Mouse (Mus musculus) olfactory bulb, adult 2 months (tissue): ENCODE measurements around the gene Vdr. TPM values are rescaled to one million over a fixed set of nuclear protein-coding genes. Genes with fewer than 3 reads are reported as not detected.

Experiments used
- H3K27ac ChIP-seq: fragments of 200-500 bp; 2 replicates; pipeline ENCODE4 v1.5.1; 2012; ENCODE audit warnings: low read depth, low read length; ENCODE audit not compliant: insufficient read depth
- H3K4me1 ChIP-seq: fragments of 200-500 bp; 2 replicates; pipeline ENCODE4 v1.6.1; 2012; ENCODE audit warnings: low read length; ENCODE audit not compliant: control insufficient read depth, insufficient read depth
- H3K4me3 ChIP-seq: fragments of 200-500 bp; 2 replicates; pipeline ENCODE4 v1.5.1; 2012; ENCODE audit warnings: mild to moderate bottlenecking, low read depth, low read length, moderate library complexity; ENCODE audit not compliant: insufficient read depth
- CTCF ChIP-seq: fragments of 200-500 bp; IDR thresholded peaks from 2 replicates; pipeline ENCODE4 v1.5.1; 2012; ENCODE audit warnings: low read depth, mild to moderate bottlenecking, low read length, moderate library complexity; ENCODE audit not compliant: insufficient read depth
- POLR2A ChIP-seq: fragments of 200-500 bp; IDR thresholded peaks from 2 replicates; pipeline ENCODE4 v1.6.1; 2012; ENCODE audit warnings: mild to moderate bottlenecking, low read depth, low read length, moderate library complexity; ENCODE audit not compliant: insufficient read depth
- WGBS: fragments of 180-500 bp; shearing (Covaris S2); methylation state at CpG from one replicate; pipeline ENCODE4 v1.1.7; 2018; 5-methylcytosine and 5-hydroxymethylcytosine counted together
- polyA plus RNA-seq: library from polyadenylated mRNA; stranded (reverse); fragments of >200 nt; gene quantifications from 2 replicates; pipeline ENCODE4 v1.2.4, GENCODE M21; 2012; ENCODE audit warnings: low replicate concordance; ENCODE audit not compliant: missing spikeins, insufficient read depth, insufficient read length

Vdr gene
- polyA plus RNA-seq, 1 experiment: not detected

GRCm38 (mm10) chr15:97809942-97810341 is 100.5 kb downstream of the Vdr start:
- Histone ChIP-seq H3K4me1 (peaks cover 40% of the 10 kb centered on the region), H3K4me3 (no peak overlapping the region), H3K27ac (no peak overlapping the region)
- TF ChIP-seq CTCF: no peak
- no peak for TF ChIP-seq POLR2A
- WGBS: 84% methylated on average over 5 of the region's 5 CpGs

- TF ChIP-seq POLR2A (no peak), CTCF (no peak)
- Histone ChIP-seq H3K4me3 (no peak overlapping the region), H3K4me1 (peaks cover 32% of the 10 kb centered on the region), H3K27ac (no peak overlapping the region)
- WGBS: 93% methylated on average over 14 of the region's 14 CpGs
Measured at GRCm38 (mm10) chr15:97809206-97809605, 101.2 kb downstream of the Vdr start.

- TF ChIP-seq CTCF (no peak), POLR2A (no peak)
- Histone ChIP-seq H3K4me3 (no peak overlapping the region), H3K4me1 (peaks cover 26% of the 10 kb centered on the region), H3K27ac (no peak overlapping the region)
- 94% methylated on average over 14 of the region's 14 CpGs for WGBS
Measured at GRCm38 (mm10) chr15:97808532-97808931, 101.9 kb downstream of the Vdr start.

- 86% methylated on average over 12 of the region's 12 CpGs for WGBS
- H3K27ac ChIP-seq: no peak overlapping the region
- peaks cover 19% of the 10 kb centered on the region for H3K4me1 ChIP-seq
- TF ChIP-seq CTCF: no peak
- no peak for TF ChIP-seq POLR2A
- H3K4me3 ChIP-seq: no peak overlapping the region
Measured at GRCm38 (mm10) chr15:97807867-97808266, 102.6 kb downstream of the Vdr start.

Other genes starting within 250 kb of the Vdr start
- gene Rpap3, start 204.8 kb downstream of the Vdr start, polyA plus RNA-seq: not detected in 2 replicates
- not detected in 2 replicates for gene Endou, start 179.3 kb downstream of the Vdr start, polyA plus RNA-seq
- gene Rapgef3, start 142.7 kb downstream of the Vdr start, polyA plus RNA-seq: not detected in 2 replicates
- not detected in 2 replicates for gene Slc48a1, start 132.1 kb downstream of the Vdr start, polyA plus RNA-seq
- gene Hdac7, start 66.1 kb downstream of the Vdr start, polyA plus RNA-seq: 147 TPM in 1 of 2 replicates, not detected in the other
- gene Tmem106c, start 53.6 kb upstream of the Vdr start, polyA plus RNA-seq: not detected in 2 replicates
- gene Col2a1, start 94.1 kb upstream of the Vdr start, polyA plus RNA-seq: not detected in 2 replicates
- gene Pfkm, start 182.0 kb upstream of the Vdr start, polyA plus RNA-seq: 219 TPM in 1 of 2 replicates, not detected in the other
- not detected in 2 replicates for gene Senp1, start 183.1 kb upstream of the Vdr start, polyA plus RNA-seq